In the genomic region with DNA sequence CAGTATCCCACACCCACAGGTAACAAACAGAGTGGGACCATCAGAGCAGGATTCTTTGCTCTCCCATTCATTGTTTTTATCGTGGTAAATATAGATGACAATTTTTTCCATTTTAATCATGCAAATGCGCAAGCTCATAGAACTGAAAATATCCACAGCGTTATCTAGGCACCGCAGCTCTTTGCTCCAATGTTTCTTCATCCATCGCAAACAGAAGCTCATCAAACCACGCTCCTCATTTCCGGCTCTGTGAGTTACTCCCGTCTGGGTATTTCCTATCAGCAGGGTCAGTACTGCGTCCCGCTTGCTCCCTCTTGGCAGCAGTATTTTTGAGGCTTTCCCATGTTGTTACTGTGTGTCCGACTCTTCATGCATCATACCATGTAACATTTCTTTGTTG, we compare ENCODE assay signal across 20 mouse cellular contexts.
"Had no signal": no experiment of that assay in that cellular context is flagged by ENCODE, and none has a peak within 500 bp of the region (broad histone marks: within the 10 kb centered on the region; RNA-seq: fewer than 3 reads in every experiment).

No protein-coding gene starts in this region.

- H3K4me1 ChIP-seq: lung, embryonic 15.5 days; megakaryocyte, embryonic 14.5 days; midbrain, embryonic 13.5 days; midbrain, embryonic 15.5 days; neural tube, embryonic 12.5 days had no signal

- H3K27ac ChIP-seq: lung, embryonic 15.5 days; macrophage; midbrain, embryonic 13.5 days; midbrain, embryonic 15.5 days; neural tube, embryonic 12.5 days had no signal

- H3K9ac ChIP-seq: liver, postnatal 0 days; lung, embryonic 15.5 days; midbrain, embryonic 13.5 days; midbrain, embryonic 15.5 days; neural tube, embryonic 12.5 days had no signal

- H3K27me3 ChIP-seq: lung, embryonic 15.5 days; midbrain, embryonic 13.5 days; midbrain, embryonic 15.5 days; neural tube, embryonic 12.5 days had no signal

- H3K36me3 ChIP-seq: lung, embryonic 15.5 days; midbrain, embryonic 13.5 days; midbrain, embryonic 15.5 days; neural tube, embryonic 12.5 days had no signal

- DNase-seq: liver, postnatal 0 days; lung, adult 2 months; lung, postnatal 14 days; lung, postnatal 36 days; retina, postnatal 1 day; right cerebral cortex, adult 18-20 months; right cerebral cortex, postnatal 25 days; right cerebral cortex, postnatal 4 days; spleen, adult 18-20 months; thymus, adult 18-20 months; thymus, postnatal 14 days; thymus, postnatal 36 days had no signal

- ATAC-seq: liver, postnatal 0 days; lung, postnatal 0 days; midbrain, embryonic 13.5 days; midbrain, embryonic 15.5 days had no signal

- H3K9me3 ChIP-seq: lung, embryonic 15.5 days; megakaryocyte, embryonic 14.5 days; midbrain, embryonic 13.5 days; midbrain, embryonic 15.5 days; neural tube, embryonic 12.5 days had no signal

- H3K4me3 ChIP-seq: lung, embryonic 15.5 days; megakaryocyte, embryonic 14.5 days; midbrain, embryonic 13.5 days; midbrain, embryonic 15.5 days; neural tube, embryonic 12.5 days had no signal

- H3K4me2 ChIP-seq: lung, embryonic 15.5 days; midbrain, embryonic 11.5 days; midbrain, embryonic 13.5 days; midbrain, embryonic 15.5 days; neural tube, embryonic 12.5 days had no signal
